15 mouse cellular contexts compared by ENCODE assay signal in the genomic region with DNA sequence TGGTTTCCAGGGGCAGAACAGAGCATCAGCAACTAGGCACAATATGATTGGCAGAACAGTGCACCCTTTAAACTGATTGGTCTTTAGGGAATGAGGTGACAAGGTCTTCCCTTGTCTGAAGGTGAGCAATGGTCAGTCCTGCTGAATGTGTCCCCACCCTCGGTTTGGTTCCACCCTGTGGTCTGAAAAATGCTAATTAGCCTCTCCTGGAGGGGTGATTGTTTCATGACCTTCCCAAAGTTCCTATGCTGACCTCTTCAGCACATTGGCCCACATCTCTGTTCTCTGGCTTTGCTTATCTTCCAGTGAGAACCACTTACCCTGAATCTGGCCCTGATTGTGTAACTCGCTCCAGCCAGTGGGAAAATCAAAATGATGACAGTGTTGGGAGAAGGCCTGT.
"Had no signal": no experiment of that assay in that cellular context is flagged by ENCODE, and none has a peak within 500 bp of the region (broad histone marks: within the 10 kb centered on the region; RNA-seq: fewer than 3 reads in every experiment).

No protein-coding gene starts in this region.

- H3K27me3 ChIP-seq: limb, embryonic 15.5 days; liver, embryonic 13.5 days had no signal

- H3K4me3 ChIP-seq: limb, embryonic 12.5 days; limb, embryonic 15.5 days; liver, embryonic 13.5 days had no signal

- H3K27ac ChIP-seq: limb, embryonic 12.5 days; limb, embryonic 15.5 days; stomach, postnatal 0 days had no signal

- H3K4me2 ChIP-seq: limb, embryonic 12.5 days; limb, embryonic 15.5 days; midbrain, embryonic 11.5 days had no signal

- H3K36me3 ChIP-seq: limb, embryonic 12.5 days; limb, embryonic 15.5 days; liver, embryonic 13.5 days had no signal

- H3K9ac ChIP-seq: limb, embryonic 12.5 days; limb, embryonic 15.5 days had no signal

- H3K9me3 ChIP-seq: limb, embryonic 12.5 days; limb, embryonic 15.5 days; liver, embryonic 13.5 days had no signal

- DNase-seq: kidney, adult 8-10 months; kidney, postnatal 14 days; kidney, postnatal 4 days; left cerebral cortex, postnatal 4 days; liver, embryonic 13.5 days; lung, adult 2 months; lung, postnatal 14 days; lung, postnatal 4 days; midbrain, embryonic 14.5 days; thymus, adult 18-20 months; thymus, postnatal 4 days had no signal
